Mouse (Mus musculus) olfactory bulb, adult 2 months (tissue): ENCODE results near the gene Cpz.

ENCODE experiments used
- CTCF ChIP-seq: fragments of 200-500 bp; IDR thresholded peaks from 2 replicates; pipeline ENCODE4 v1.5.1; 2012; ENCODE audit warnings: low read depth, mild to moderate bottlenecking, low read length, moderate library complexity; ENCODE audit not compliant: insufficient read depth
- POLR2A ChIP-seq: fragments of 200-500 bp; IDR thresholded peaks from 2 replicates; pipeline ENCODE4 v1.6.1; 2012; ENCODE audit warnings: mild to moderate bottlenecking, low read depth, low read length, moderate library complexity; ENCODE audit not compliant: insufficient read depth

DNA sequence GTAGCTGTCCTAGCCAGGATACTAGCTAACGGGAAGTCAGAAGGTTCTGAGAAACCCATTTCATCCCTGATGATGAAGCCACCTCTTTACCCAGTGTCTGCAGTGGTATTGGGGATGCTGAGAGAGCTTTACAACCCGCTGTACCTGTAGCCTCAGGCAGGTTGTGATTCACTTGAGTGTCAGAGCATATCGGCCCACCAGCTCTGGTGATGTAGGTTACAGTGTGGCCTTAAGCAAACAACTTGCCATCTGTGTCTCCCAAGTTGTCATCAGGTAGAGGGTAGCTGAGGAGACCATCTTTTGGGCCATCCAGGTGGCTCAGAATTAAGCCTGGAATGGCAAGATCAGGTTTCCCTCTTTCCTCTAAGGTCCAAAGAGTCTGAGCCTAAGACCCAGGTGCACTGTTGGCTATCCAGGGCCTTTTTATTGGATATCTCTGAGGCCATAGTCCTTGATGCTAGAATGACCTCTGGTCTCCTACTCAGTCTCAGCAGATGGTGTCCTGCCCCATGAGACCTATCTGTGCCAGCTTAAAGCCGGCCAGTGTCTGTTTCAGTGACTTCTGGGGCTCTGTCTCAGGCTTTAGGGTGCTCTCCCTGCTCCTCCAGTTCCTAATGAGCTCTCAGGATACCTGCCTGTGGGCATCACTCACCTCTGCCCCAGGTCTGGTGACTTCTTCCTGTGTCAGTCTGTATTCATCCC, 27.5 kb upstream of the Cpz start:
- TF ChIP-seq CTCF (no peak), POLR2A (no peak)
